Mouse (Mus musculus): ENCODE data around the gene Wnt7b. TPM values are rescaled to one million over a fixed set of nuclear protein-coding genes. Genes with fewer than 3 reads are reported as not detected.

Wnt7b gene
- polyA plus RNA-seq, 1 experiment = 21.7 TPM

GRCm38 (mm10) chr15:85503127-85503526 lies 79.1 kb downstream of the Wnt7b start, which contains the start of gene 7530416G11Rik:
Gene 7530416G11Rik, minus strand, starts transcription at chr15:85503227.
- Histone ChIP-seq H3K27ac (ENCODE audit: insufficient read depth, low read length) (no peak within 1 kb of the TSS), H3K4me1 (ENCODE audit: control insufficient read depth, insufficient read depth, low read length) (no peaks in the 10 kb centered on the region), H3K4me3 (ENCODE audit: insufficient read depth, low read length) (no peak within 1 kb of the TSS)
- TF ChIP-seq CTCF (IDR thresholded peaks at IDR 0.05; ENCODE audit: extremely low read depth, insufficient read depth, low read length) (no peak), POLR2A (IDR thresholded peaks at IDR 0.05; ENCODE audit: extremely low read depth, insufficient read depth, low read length) (no peak)

GRCm38 (mm10) chr15:85500267-85500666 lies 82.0 kb downstream of the Wnt7b start:
- no peaks in the 10 kb centered on the region for H3K4me1 ChIP-seq (ENCODE audit: control insufficient read depth, insufficient read depth, low read length)
- TF ChIP-seq CTCF (IDR thresholded peaks at IDR 0.05; ENCODE audit: extremely low read depth, insufficient read depth, low read length) = no peak
- TF ChIP-seq POLR2A (IDR thresholded peaks at IDR 0.05; ENCODE audit: extremely low read depth, insufficient read depth, low read length) = no peak
- no peak overlapping the region for H3K27ac ChIP-seq (ENCODE audit: insufficient read depth, low read length)
- no peak overlapping the region for H3K4me3 ChIP-seq (ENCODE audit: insufficient read depth, low read length)

- Histone ChIP-seq H3K4me1 (ENCODE audit: control insufficient read depth, insufficient read depth, low read length) (peaks cover 7% of the 10 kb centered on the region), H3K4me3 (ENCODE audit: insufficient read depth, low read length) (no peak overlapping the region), H3K27ac (ENCODE audit: insufficient read depth, low read length) (no peak overlapping the region)
- TF ChIP-seq CTCF (IDR thresholded peaks at IDR 0.05; ENCODE audit: extremely low read depth, insufficient read depth, low read length) (no peak), POLR2A (IDR thresholded peaks at IDR 0.05; ENCODE audit: extremely low read depth, insufficient read depth, low read length) (no peak)
These were observed 84.2 kb downstream of the Wnt7b start for GRCm38 (mm10) chr15:85497981-85498475.

- Histone ChIP-seq H3K4me1 (ENCODE audit: control insufficient read depth, insufficient read depth, low read length) (peaks cover 7% of the 10 kb centered on the region), H3K27ac (ENCODE audit: insufficient read depth, low read length) (no peak overlapping the region)
These were observed 84.7 kb downstream of the Wnt7b start for GRCm38 (mm10) chr15:85497548-85497947.

GRCm38 (mm10) chr15:85494163-85494621 lies 88.1 kb downstream of the Wnt7b start:
- TF ChIP-seq CTCF (IDR thresholded peaks at IDR 0.05; ENCODE audit: extremely low read depth, insufficient read depth, low read length) (no peak), POLR2A (IDR thresholded peaks at IDR 0.05; ENCODE audit: extremely low read depth, insufficient read depth, low read length) (no peak)
- Histone ChIP-seq H3K4me3 (ENCODE audit: insufficient read depth, low read length) (no peak overlapping the region), H3K27ac (ENCODE audit: insufficient read depth, low read length) (no peak overlapping the region), H3K4me1 (ENCODE audit: control insufficient read depth, insufficient read depth, low read length) (peaks cover 7% of the 10 kb centered on the region)

More at GRCm38 (mm10) chr15:85497548-85497947, 84.7 kb downstream of the Wnt7b start:
- no peak for TF ChIP-seq CTCF (IDR thresholded peaks at IDR 0.05; ENCODE audit: extremely low read depth, insufficient read depth, low read length)
- no peak for TF ChIP-seq POLR2A (IDR thresholded peaks at IDR 0.05; ENCODE audit: extremely low read depth, insufficient read depth, low read length)
- no peak overlapping the region for H3K4me3 ChIP-seq (ENCODE audit: insufficient read depth, low read length)

- no peak overlapping the region for H3K27ac ChIP-seq (ENCODE audit: insufficient read depth, low read length)
- H3K4me3 ChIP-seq (ENCODE audit: insufficient read depth, low read length) = no peak overlapping the region
- TF ChIP-seq CTCF (IDR thresholded peaks at IDR 0.05; ENCODE audit: extremely low read depth, insufficient read depth, low read length) (no peak), POLR2A (IDR thresholded peaks at IDR 0.05; ENCODE audit: extremely low read depth, insufficient read depth, low read length) (no peak)
- peaks cover 7% of the 10 kb centered on the region for H3K4me1 ChIP-seq (ENCODE audit: control insufficient read depth, insufficient read depth, low read length)
These were observed 92.5 kb downstream of the Wnt7b start for GRCm38 (mm10) chr15:85489751-85490150.

GRCm38 (mm10) chr15:85488900-85489299 lies 93.4 kb downstream of the Wnt7b start:
- Histone ChIP-seq H3K4me1 (ENCODE audit: control insufficient read depth, insufficient read depth, low read length) (peaks cover 5% of the 10 kb centered on the region), H3K27ac (ENCODE audit: insufficient read depth, low read length) (no peak overlapping the region), H3K4me3 (ENCODE audit: insufficient read depth, low read length) (no peak overlapping the region)
- TF ChIP-seq CTCF (IDR thresholded peaks at IDR 0.05; ENCODE audit: extremely low read depth, insufficient read depth, low read length) (no peak), POLR2A (IDR thresholded peaks at IDR 0.05; ENCODE audit: extremely low read depth, insufficient read depth, low read length) (no peak)

Other genes starting within 250 kb of the Wnt7b start
- 221 and 234 TPM in 2 replicates for gene Atxn10, start 246.2 kb downstream of the Wnt7b start, polyA plus RNA-seq (2012; rRNA removed)
- gene 7530416G11Rik, start 79.2 kb downstream of the Wnt7b start, polyA plus RNA-seq (2012; rRNA removed) = not detected in 2 replicates
- gene Ppara, start 152.5 kb upstream of the Wnt7b start, polyA plus RNA-seq (2012; rRNA removed) = 1.8 and 2.0 TPM in 2 replicates
- gene Cdpf1, start 229.2 kb upstream of the Wnt7b start, polyA plus RNA-seq (2012; rRNA removed) = 23.6 and 27.2 TPM in 2 replicates
- gene Pkdrej, start 239.3 kb upstream of the Wnt7b start, polyA plus RNA-seq (2012; rRNA removed) = 0.63 and 0.83 TPM in 2 replicates
- gene Ttc38, start 249.8 kb upstream of the Wnt7b start, polyA plus RNA-seq (2012; rRNA removed) = 4.9 and 5.8 TPM in 2 replicates